ENCODE assay signal across 10 mouse cellular contexts in genomic region chr8:121390608-121391007, GRCm38 (mm10).
DNase-seq lines count a peak whose midpoint lies in the region; ATAC-seq and TF ChIP-seq lines count a peak whose summit lies in the region.
"Had no signal": no experiment of that assay in that cellular context is flagged by ENCODE, and none has a peak within 500 bp of the region (broad histone marks: within the 10 kb centered on the region; RNA-seq: fewer than 3 reads in every experiment).

No protein-coding gene starts in this region.

- DNase-seq in heart, postnatal 36 days = no peak
- peak; percentile 39 to 43 for DNase-seq in adrenal gland, postnatal 36 days
- no peak for DNase-seq in limb, embryonic 14.5 days (ENCODE audit: low spot score)
- DNase-seq in testis, postnatal 10 days (ENCODE audit: low spot score) = peak; percentile 58
- no peak for DNase-seq in ovary, postnatal 36 days (ENCODE audit: low spot score)
- no peak for DNase-seq in urinary bladder, postnatal 36 days (ENCODE audit: low spot score in 2 of 2)

- H3K4me2 ChIP-seq in heart, embryonic 11.5 days = peak overlapping the region; percentile 29
- H3K4me2 ChIP-seq in heart, embryonic 14.5 days (ENCODE audit: low read length) = no peak overlapping the region
- no peak overlapping the region for H3K4me2 ChIP-seq in limb, embryonic 14.5 days (replicated peaks; ENCODE audit: low read depth, low read length, severe bottlenecking)
- H3K4me2 ChIP-seq: limb, embryonic 15.5 days; stomach, embryonic 15.5 days had no signal

- 13% methylated on average over 11 of the region's 11 CpGs for WGBS in heart, embryonic 11.5 days (ENCODE audit: insufficient replicate concordance)
- 15% methylated on average over 11 of the region's 11 CpGs for WGBS in heart, embryonic 14.5 days
- 16% methylated on average over 11 of the region's 11 CpGs for WGBS in limb, embryonic 14.5 days

- no peak overlapping the region for H3K4me3 ChIP-seq in heart, embryonic 11.5 days (ENCODE audit: low read depth, low read length)
- H3K4me3 ChIP-seq in heart, embryonic 14.5 days (ENCODE audit: control insufficient read depth in 1 of 2, insufficient read depth in 1 of 2, low read depth in 1 of 2, low read length in 2 of 2) = no peak overlapping the region
- no peak overlapping the region for H3K4me3 ChIP-seq in limb, embryonic 14.5 days (replicated peaks; ENCODE audit: low read length)
- H3K4me3 ChIP-seq: limb, embryonic 15.5 days; stomach, embryonic 15.5 days had no signal

- H3K36me3 ChIP-seq in heart, embryonic 11.5 days (ENCODE audit: control insufficient read depth, insufficient read depth, low read length) = no peaks in the 10 kb centered on the region
- no peaks in the 10 kb centered on the region for H3K36me3 ChIP-seq in heart, embryonic 14.5 days (ENCODE audit: control insufficient read depth, insufficient read depth, low read length)
- no peaks in the 10 kb centered on the region for H3K36me3 ChIP-seq in limb, embryonic 14.5 days (ENCODE audit: control insufficient read depth, insufficient read depth, low read length)
- H3K36me3 ChIP-seq: limb, embryonic 15.5 days; stomach, embryonic 15.5 days had no signal

- no peak overlapping the region for H3K27ac ChIP-seq in heart, embryonic 11.5 days (ENCODE audit: low read depth, low read length)
- no peak overlapping the region for H3K27ac ChIP-seq in heart, embryonic 14.5 days (replicated peaks in 1 of 2; ENCODE audit: control insufficient read depth in 1 of 2, insufficient read depth in 1 of 2, low read depth in 2 of 2, low read length in 2 of 2)
- H3K27ac ChIP-seq in limb, embryonic 14.5 days (replicated peaks; ENCODE audit: low read depth, low read length) = no peak overlapping the region
- H3K27ac ChIP-seq: limb, embryonic 15.5 days; stomach, embryonic 15.5 days had no signal

- peak; percentile 58; the same call in 1 of the 2 replicates for ATAC-seq in heart, embryonic 11.5 days (replicated peaks; ENCODE audit: insufficient number of reproducible peaks, low FRiP score, low TSS enrichment)
- ATAC-seq in heart, embryonic 14.5 days (ENCODE audit: insufficient number of reproducible peaks, insufficient read depth, low FRiP score, low read depth) = peak; percentile 47; the same call in 1 of the 2 replicates
- 0 out of 2 replicates have a peak, but pooled peaks have one; percentile 30 for ATAC-seq in limb, embryonic 14.5 days (ENCODE audit: low FRiP score, low read depth)

- TF ChIP-seq POLR2A in limb, embryonic 14.5 days (IDR thresholded peaks at IDR 0.05; ENCODE audit: borderline replicate concordance, extremely low read depth, insufficient read depth, insufficient read length) = no peak

- intact Hi-C loops in heart, postnatal 36 days (cut with DNase I) = loop anchor here (5.0 kb wide), 1 partner anchor 122 kb away; no protein-coding TSS in a partner anchor

- 0 out of 2 replicates have a peak, but pooled peaks cover 2% of the 10 kb centered on the region for H3K27me3 ChIP-seq in heart, embryonic 11.5 days (ENCODE audit: control insufficient read depth, insufficient read depth, low read length)
- H3K27me3 ChIP-seq in heart, embryonic 14.5 days (ENCODE audit: control insufficient read depth, insufficient read depth, low read length) = peaks cover 9% of the 10 kb centered on the region
- H3K27me3 ChIP-seq in limb, embryonic 14.5 days (ENCODE audit: control insufficient read depth, insufficient read depth, low read length) = peaks cover 35% of the 10 kb centered on the region

- peaks cover 15% of the 10 kb centered on the region; the same call in 1 of the 2 replicates for H3K4me1 ChIP-seq in heart, embryonic 11.5 days (ENCODE audit: control insufficient read depth, insufficient read depth, low read length)
- H3K4me1 ChIP-seq in heart, embryonic 14.5 days (ENCODE audit: control insufficient read depth in 2 of 2, insufficient read depth in 2 of 2, low read length in 2 of 2) = peaks cover 6 to 12% of the 10 kb centered on the region in 2 experiments; a peak in 3 of 4 replicates
- peaks cover 27% of the 10 kb centered on the region for H3K4me1 ChIP-seq in limb, embryonic 14.5 days (ENCODE audit: control insufficient read depth, insufficient read depth, low read length)

- no peaks in the 10 kb centered on the region for H3K9me3 ChIP-seq in heart, embryonic 11.5 days (replicated peaks; ENCODE audit: control insufficient read depth, low read length)
- no peaks in the 10 kb centered on the region for H3K9me3 ChIP-seq in heart, embryonic 14.5 days (ENCODE audit: control insufficient read depth, low read length)
- H3K9me3 ChIP-seq in limb, embryonic 14.5 days (ENCODE audit: control insufficient read depth, low read length) = no peaks in the 10 kb centered on the region
- H3K9me3 ChIP-seq: limb, embryonic 15.5 days; stomach, embryonic 15.5 days had no signal

- H3K9ac ChIP-seq in heart, embryonic 11.5 days (ENCODE audit: low read depth, low read length) = 0 out of 2 replicates have a peak overlapping the region, but pooled peaks have one; percentile 40
- H3K9ac ChIP-seq in heart, embryonic 14.5 days (ENCODE audit: low read length) = no peak overlapping the region
- H3K9ac ChIP-seq in limb, embryonic 14.5 days (ENCODE audit: low read depth, low read length, severe bottlenecking) = no peak overlapping the region
- H3K9ac ChIP-seq: limb, embryonic 15.5 days; stomach, embryonic 15.5 days had no signal

Comparison
In these comparisons a context has a peak if more than half of its experiments do, and no peak if none do; other contexts are left out.
1. DNase-seq: peak in adrenal gland, postnatal 36 days (2 of 2) and testis, postnatal 10 days (single experiment); none in heart, postnatal 36 days (0 of 2), limb, embryonic 14.5 days (single experiment), ovary, postnatal 36 days (single experiment) and urinary bladder, postnatal 36 days (0 of 2).
2. Peak in every context shown above with its lines, with median percentiles within 50 percentile points of each other: ATAC-seq.